Mouse (Mus musculus): ENCODE measurements around the gene Pdzk1ip1.

Pdzk1ip1 gene

GRCm38 (mm10) chr4:115121608-115122007 lies 33.1 kb downstream of the Pdzk1ip1 start:
- DNase-seq (ENCODE audit: low read depth in 2 of 2, low spot score in 2 of 2) = no peak

- no peak for DNase-seq (ENCODE audit: low read depth in 2 of 2, low spot score in 2 of 2)
These were observed 35.0 kb downstream of the Pdzk1ip1 start for GRCm38 (mm10) chr4:115123507-115123906.

- DNase-seq (ENCODE audit: low read depth in 2 of 2, low spot score in 2 of 2) = no peak
These were observed 36.2 kb downstream of the Pdzk1ip1 start for GRCm38 (mm10) chr4:115124713-115125112.

GRCm38 (mm10) chr4:115133085-115133484 lies 44.6 kb downstream of the Pdzk1ip1 start:
- no peak for DNase-seq (ENCODE audit: low read depth in 2 of 2, low spot score in 2 of 2)

GRCm38 (mm10) chr4:115133621-115134295 lies 45.2 kb downstream of the Pdzk1ip1 start, which contains the start of gene Cyp4x1:
TSS of gene Cyp4x1 (minus strand) at chr4:115134281.
- DNase-seq (ENCODE audit: low read depth in 2 of 2, low spot score in 2 of 2) = no peak

- DNase-seq (ENCODE audit: low read depth in 2 of 2, low spot score in 2 of 2) = no peak
These were observed 45.8 kb downstream of the Pdzk1ip1 start for GRCm38 (mm10) chr4:115134296-115134630.
